Mouse (Mus musculus) spleen, adult 12 weeks (tissue): ENCODE data around the gene Tead1.

Experiments
- DNase-seq: peaks from one replicate; pipeline ENCODE4 v3.0.0; 2022; ENCODE audit warnings: low spot score

The Tead1 gene

GRCm38 (mm10) chr7:112679171-112679512, at the start of gene Tead1:
Gene Tead1, plus strand, starts transcription at chr7:112679318.
- DNase-seq = no peak

GRCm38 (mm10) chr7:112634505-112635213, 44.5 kb upstream of the Tead1 start:
- no peak for DNase-seq

- DNase-seq = no peak
Measured at GRCm38 (mm10) chr7:112635936-112636335, 43.2 kb upstream of the Tead1 start.

- no peak for DNase-seq
Measured at GRCm38 (mm10) chr7:112643866-112644543, 35.1 kb upstream of the Tead1 start.

GRCm38 (mm10) chr7:112644701-112645100, 34.4 kb upstream of the Tead1 start:
- DNase-seq = no peak

- no peak for DNase-seq
Measured at GRCm38 (mm10) chr7:112645724-112646123, 33.4 kb upstream of the Tead1 start.

- no peak for DNase-seq
Measured at GRCm38 (mm10) chr7:112647417-112647816, 31.7 kb upstream of the Tead1 start.

- DNase-seq = no peak
Measured at GRCm38 (mm10) chr7:112656141-112656662, 22.9 kb upstream of the Tead1 start.

- no peak for DNase-seq
Measured at GRCm38 (mm10) chr7:112658939-112659338, 20.2 kb upstream of the Tead1 start.

- no peak for DNase-seq
Measured at GRCm38 (mm10) chr7:112659816-112660215, 19.3 kb upstream of the Tead1 start.

GRCm38 (mm10) chr7:112660325-112660724, 18.8 kb upstream of the Tead1 start:
- no peak for DNase-seq

- DNase-seq = no peak
Measured at GRCm38 (mm10) chr7:112662398-112663313, 16.5 kb upstream of the Tead1 start.

GRCm38 (mm10) chr7:112663314-112663966, 15.7 kb upstream of the Tead1 start:
- DNase-seq = no peak

- no peak for DNase-seq
Measured at GRCm38 (mm10) chr7:112669993-112670392, 9.1 kb upstream of the Tead1 start.

GRCm38 (mm10) chr7:112678418-112679170, 524 bp upstream of the Tead1 start:
- no peak for DNase-seq

- no peak for DNase-seq
Measured at GRCm38 (mm10) chr7:112679513-112680245, 561 bp downstream of the Tead1 start.

- DNase-seq = no peak
Measured at GRCm38 (mm10) chr7:112680498-112681251, 1.6 kb downstream of the Tead1 start.

- no peak for DNase-seq
Measured at GRCm38 (mm10) chr7:112684626-112685561, 5.8 kb downstream of the Tead1 start.

GRCm38 (mm10) chr7:112685993-112686392, 6.9 kb downstream of the Tead1 start:
- no peak for DNase-seq
